Mouse (Mus musculus) kidney, adult 2 months (tissue): ENCODE measurements around the gene Mael.

ENCODE experiments used
- CTCF ChIP-seq: fragments of 200-500 bp; conservative IDR thresholded peaks from 2 replicates; pipeline ENCODE4 v1.5.1; 2011; ENCODE audit warnings: low read depth, mild to moderate bottlenecking, control low read depth, low read length, moderate library complexity, mixed read lengths; ENCODE audit not compliant: insufficient read depth, insufficient read length
- POLR2A ChIP-seq: fragments of 200-500 bp; IDR thresholded peaks from one replicate; pipeline ENCODE4 v1.6.1; 2011; ENCODE audit warnings: low read depth, low read length, control low read depth

DNA sequence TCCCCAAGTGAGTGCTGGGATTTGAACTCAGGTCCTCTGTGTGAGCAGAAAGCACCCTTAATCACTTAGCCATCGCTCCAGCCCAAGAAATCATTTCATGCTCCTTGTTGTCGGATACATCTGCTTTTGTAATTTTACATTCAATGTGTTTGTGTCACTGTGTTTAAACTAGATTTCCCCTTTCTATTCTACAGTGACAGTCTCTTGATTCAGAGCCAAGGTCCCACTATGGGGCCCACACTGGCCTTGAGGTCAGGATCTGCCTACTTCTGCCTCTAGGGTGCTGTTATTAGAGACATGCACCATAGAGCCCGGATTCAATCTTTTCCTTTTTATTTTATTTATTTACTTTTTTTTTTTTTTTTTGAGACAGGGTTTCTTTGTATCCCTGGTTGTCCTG lies 65.6 kb downstream of the Mael start:
- TF ChIP-seq POLR2A, result no peak
- no peak for TF ChIP-seq CTCF
